ENCODE assay signal across 28 mouse cellular contexts in the genomic region with DNA sequence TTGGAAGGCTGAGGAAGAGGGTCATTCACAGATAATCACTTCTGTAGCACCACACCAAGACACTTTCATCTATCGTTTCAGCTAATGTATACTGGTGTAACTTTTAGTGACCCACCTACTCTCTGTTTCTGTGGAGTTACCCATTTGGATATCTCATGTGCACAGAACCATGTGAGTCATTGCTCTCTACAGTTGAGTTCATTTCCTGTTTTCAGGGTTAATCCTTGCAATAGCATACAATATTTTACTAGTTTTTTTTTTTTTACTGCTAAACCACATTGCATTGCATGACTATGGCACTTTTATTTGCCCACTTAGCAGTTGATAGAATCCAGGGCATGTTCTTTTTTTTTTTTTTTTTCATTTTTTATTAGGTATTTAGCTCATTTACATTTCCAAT. TPM values are rescaled to one million over a fixed set of nuclear protein-coding genes. Genes with fewer than 3 reads are reported as not detected.
DNase-seq lines count a peak whose midpoint lies in the region; ATAC-seq and TF ChIP-seq lines count a peak whose summit lies in the region.
"Had no signal": no experiment of that assay in that cellular context is flagged by ENCODE, and none has a peak within 500 bp of the region (broad histone marks: within the 10 kb centered on the region; RNA-seq: fewer than 3 reads in every experiment).

No protein-coding gene starts in this region.

- peak; percentile 37 to 50; a peak in 2 of 4 replicates for ATAC-seq in hematopoietic stem cell, adult 5-6 weeks (replicated peaks in 1 of 2; ENCODE audit: insufficient read depth in 1 of 2, low FRiP score in 2 of 2, low TSS enrichment in 1 of 2, low read depth in 1 of 2, poor library complexity in 2 of 2, severe bottlenecking in 2 of 2)
- peak; percentile 77 for ATAC-seq in megakaryocyte progenitor cell, adult 5-6 weeks (replicated peaks; ENCODE audit: poor library complexity)
- no peak for ATAC-seq in intestine, postnatal 0 days
- ATAC-seq: forebrain, embryonic 15.5 days; hindbrain, embryonic 16.5 days; intestine, embryonic 16.5 days; liver, embryonic 12.5 days; liver, postnatal 0 days had no signal

- H3K79me2 ChIP-seq in MEL (ENCODE audit: control insufficient read depth, insufficient read depth, low read length, poor library complexity) = no peaks in the 10 kb centered on the region

- peak; percentile 35 for DNase-seq in A20 (ENCODE audit: low read depth, low spot score)
- peak; percentile 63 for DNase-seq in MEL (ENCODE audit: low read depth, low spot score)
- no peak for DNase-seq in left cerebral cortex, postnatal 36 days (ENCODE audit: low spot score in 2 of 2)
- no peak for DNase-seq in embryo, embryonic 11 days
- DNase-seq in left cerebral cortex, postnatal 14 days (ENCODE audit: low spot score in 2 of 2) = no peak
- DNase-seq: adrenal gland, adult 8-10 months; cerebellum, adult 11 months; cerebellum, adult 9-10 months; cerebellum, postnatal 36 days; kidney, adult 9 months; kidney, postnatal 14 days; liver, postnatal 0 days; lung, postnatal 4 days; right cerebral cortex, postnatal 4 days; thymus, postnatal 4 days had no signal

- H3K27ac ChIP-seq in MEL (ENCODE audit: control insufficient read depth, low read depth, low read length) = peak overlapping the region; percentile 40; the same call in 1 of the 2 replicates
- no peak overlapping the region for H3K27ac ChIP-seq in intestine, postnatal 0 days (ENCODE audit: low read depth, low read length)
- H3K27ac ChIP-seq: embryonic facial prominence, embryonic 13.5 days; forebrain, embryonic 10.5 days; forebrain, embryonic 15.5 days; limb, embryonic 13.5 days; liver, embryonic 12.5 days; midbrain, embryonic 12.5 days; neural tube, embryonic 13.5 days had no signal

- H3K4me3 ChIP-seq in MEL (ENCODE audit: control insufficient read depth in 1 of 2, insufficient read depth in 1 of 2, low read depth in 2 of 2, low read length in 2 of 2) = no peak overlapping the region
- no peak overlapping the region for H3K4me3 ChIP-seq in intestine, postnatal 0 days (ENCODE audit: low read depth, low read length)
- H3K4me3 ChIP-seq: embryonic facial prominence, embryonic 13.5 days; forebrain, embryonic 10.5 days; forebrain, embryonic 15.5 days; heart, embryonic 12.5 days; limb, embryonic 13.5 days; liver, embryonic 12.5 days; midbrain, embryonic 12.5 days; neural tube, embryonic 13.5 days had no signal

- H3K9me3 ChIP-seq in MEL (replicated peaks; ENCODE audit: insufficient read depth, low read length) = no peaks in the 10 kb centered on the region
- H3K9me3 ChIP-seq in intestine, postnatal 0 days (ENCODE audit: control insufficient read depth) = no peaks in the 10 kb centered on the region
- H3K9me3 ChIP-seq: embryonic facial prominence, embryonic 13.5 days; forebrain, embryonic 10.5 days; forebrain, embryonic 15.5 days; liver, embryonic 12.5 days; midbrain, embryonic 12.5 days; neural tube, embryonic 13.5 days had no signal

- intact Hi-C loops in left cerebral cortex, postnatal 36 days (cut with DNase I) = no loop called here
- intact Hi-C loops in left cerebral cortex, postnatal 14 days (cut with DNase I) = no loop called here

- H3K9ac ChIP-seq in MEL (ENCODE audit: control insufficient read depth, low read depth, low read length, poor library complexity, severe bottlenecking) = no peak overlapping the region
- H3K9ac ChIP-seq in intestine, postnatal 0 days (ENCODE audit: low read depth, low read length) = no peak overlapping the region
- H3K9ac ChIP-seq: embryonic facial prominence, embryonic 13.5 days; forebrain, embryonic 15.5 days; heart, embryonic 12.5 days; limb, embryonic 13.5 days; liver, embryonic 12.5 days; liver, postnatal 0 days; midbrain, embryonic 12.5 days; neural tube, embryonic 13.5 days had no signal

- no peak for TF ChIP-seq RAD21 in MEL (IDR thresholded peaks at IDR 0.05; ENCODE audit: low read depth, low read length)

- WGBS in intestine, postnatal 0 days = 76% methylated on average over 1 of the region's 1 CpGs

- no peak overlapping the region for H3K4me2 ChIP-seq in intestine, postnatal 0 days (replicated peaks; ENCODE audit: low read depth)
- H3K4me2 ChIP-seq: embryonic facial prominence, embryonic 13.5 days; forebrain, embryonic 15.5 days; heart, embryonic 12.5 days; limb, embryonic 13.5 days; liver, embryonic 12.5 days; midbrain, embryonic 12.5 days; neural tube, embryonic 13.5 days had no signal

- peaks cover 0 to 4% of the 10 kb centered on the region in 2 experiments; a peak in 1 of 4 replicates for H3K4me1 ChIP-seq in MEL (ENCODE audit: control insufficient read depth in 1 of 2, insufficient read depth in 2 of 2, low read length in 2 of 2)
- H3K4me1 ChIP-seq in intestine, postnatal 0 days (replicated peaks; ENCODE audit: control insufficient read depth, insufficient read depth, low read length) = no peaks in the 10 kb centered on the region
- H3K4me1 ChIP-seq: embryonic facial prominence, embryonic 13.5 days; forebrain, embryonic 10.5 days; forebrain, embryonic 15.5 days; limb, embryonic 13.5 days; liver, embryonic 12.5 days; midbrain, embryonic 12.5 days; neural tube, embryonic 13.5 days had no signal

- TF ChIP-seq EP300 in MEL (IDR thresholded peaks at IDR 0.05; ENCODE audit: low read depth in 1 of 2, low read length in 2 of 2) = peak; percentile 78 to 79

- no peak for TF ChIP-seq CTCF in MEL (IDR thresholded peaks at IDR 0.05 in 2 of 3, conservative IDR thresholded peaks at IDR 0.05 in 1 of 3; ENCODE audit: control insufficient read depth in 1 of 3, insufficient read depth in 1 of 3, low read depth in 2 of 3, low read length in 3 of 3, poor library complexity in 1 of 3, severe bottlenecking in 1 of 3)
- TF ChIP-seq CTCF in intestine, postnatal 0 days (IDR thresholded peaks at IDR 0.05; ENCODE audit: low read depth) = no peak

- no peaks in the 10 kb centered on the region; a peak in 1 of 4 replicates for H3K36me3 ChIP-seq in MEL (ENCODE audit: control insufficient read depth in 1 of 2, insufficient read depth in 2 of 2, low read length in 2 of 2)
- H3K36me3 ChIP-seq in intestine, postnatal 0 days (ENCODE audit: control insufficient read depth, insufficient read depth) = no peaks in the 10 kb centered on the region
- H3K36me3 ChIP-seq: embryonic facial prominence, embryonic 13.5 days; forebrain, embryonic 10.5 days; forebrain, embryonic 15.5 days; heart, embryonic 12.5 days; limb, embryonic 13.5 days; liver, embryonic 12.5 days; midbrain, embryonic 12.5 days; neural tube, embryonic 13.5 days had no signal

- H3K27me3 ChIP-seq in MEL (ENCODE audit: control insufficient read depth in 1 of 2, insufficient read depth in 2 of 2, low read length in 2 of 2) = no peaks in the 10 kb centered on the region
- H3K27me3 ChIP-seq in intestine, postnatal 0 days (replicated peaks; ENCODE audit: control insufficient read depth, insufficient read depth, low read length) = no peaks in the 10 kb centered on the region
- H3K27me3 ChIP-seq: embryonic facial prominence, embryonic 13.5 days; forebrain, embryonic 15.5 days; heart, embryonic 12.5 days; limb, embryonic 13.5 days; liver, embryonic 12.5 days; midbrain, embryonic 12.5 days; neural tube, embryonic 13.5 days had no signal

- no peak for TF ChIP-seq POLR2A in MEL (IDR thresholded peaks at IDR 0.05; ENCODE audit: control insufficient read depth in 1 of 2, insufficient read depth in 1 of 2, low read depth in 1 of 2, low read length in 2 of 2, poor library complexity in 1 of 2)

TF ChIP-seq in MEL, 35 proteins besides CTCF, POLR2A, EP300 and RAD21:
- TF ChIP-seq GATA1 (IDR thresholded peaks at IDR 0.05; ENCODE audit: low read depth, low read length) = peak; percentile 35; the same call in 1 of the 2 replicates
- TF ChIP-seq ZNF384 (IDR thresholded peaks at IDR 0.05; ENCODE audit: low read depth, low read length) = peak; percentile 73
- peak; percentile 47 for TF ChIP-seq TAL1 (IDR thresholded peaks at IDR 0.05; ENCODE audit: low read length)
- no peak for TF ChIP-seq MAX (IDR thresholded peaks at IDR 0.05; ENCODE audit: low read length)
- no peak for TF ChIP-seq ETS1 (IDR thresholded peaks at IDR 0.05; ENCODE audit: low read depth, low read length)
- TF ChIP-seq TCF12 (IDR thresholded peaks at IDR 0.05; ENCODE audit: low read depth, low read length) = peak; percentile 38; the same call in 1 of the 2 replicates
- TF ChIP-seq MYB (IDR thresholded peaks at IDR 0.05; ENCODE audit: low read depth, low read length) = peak; percentile 43; the same call in 1 of the 2 replicates

RNA-seq across cellular contexts. Expression of a gene that starts 17.7 kb away (rescaled TPM):
- not detected in 2 replicates for total RNA-seq in MEL (2012; rRNA removed)
- polyA plus RNA-seq in MEL (2012; ENCODE audit: insufficient read depth in 1 of 2, insufficient read length in 2 of 2, low read depth in 1 of 2, low replicate concordance in 2 of 2, missing spikeins in 1 of 2) = not detected
- total RNA-seq in hematopoietic stem cell, adult 5-6 weeks (2017) = 0.05 TPM in 1 of 2 replicates, not detected in the other
- 0.02 TPM in 1 of 2 replicates, not detected in the other for total RNA-seq in megakaryocyte progenitor cell, adult 5-6 weeks (2015)
- 0.12 TPM in 1 of 2 replicates, not detected in the other for total RNA-seq in megakaryocyte progenitor cell, adult 5-6 weeks (2017)
- total RNA-seq in left cerebral cortex, postnatal 36 days (2021) = 10 to 100 TPM; 31.8 to 33.9 TPM
- total RNA-seq in left cerebral cortex, postnatal 14 days (2021) = 10 to 100 TPM; 12.4 to 15.2 TPM
- 0.44 and 0.61 TPM in 2 replicates for polyA plus RNA-seq in intestine, postnatal 0 days (2015; fragmentation: Nextera tagmentation; extraction: Ambion mirVana)

RNA-seq across cellular contexts. Expression of a gene that starts 48.4 kb away (rescaled TPM):
- not detected in 2 replicates for total RNA-seq in MEL (2012; rRNA removed)
- polyA plus RNA-seq in MEL (2012; ENCODE audit: insufficient read depth in 1 of 2, insufficient read length in 2 of 2, low read depth in 1 of 2, low replicate concordance in 2 of 2, missing spikeins in 1 of 2) = not detected
- 0.05 TPM in 1 of 2 replicates, not detected in the other for total RNA-seq in hematopoietic stem cell, adult 5-6 weeks (2017)
- not detected in 2 replicates for total RNA-seq in megakaryocyte progenitor cell, adult 5-6 weeks (2015)
- total RNA-seq in megakaryocyte progenitor cell, adult 5-6 weeks (2017) = not detected in 2 replicates
- 1 to 10 TPM; 4.2 TPM for total RNA-seq in left cerebral cortex, postnatal 36 days (2021)
- total RNA-seq in left cerebral cortex, postnatal 14 days (2021) = 1 to 10 TPM; 4.3 to 4.4 TPM
- 3.6 and 4.4 TPM in 2 replicates for polyA plus RNA-seq in intestine, postnatal 0 days (2015; fragmentation: Nextera tagmentation; extraction: Ambion mirVana)

Comparison
In these comparisons a context has a peak if more than half of its experiments do, and no peak if none do; other contexts are left out.
1. DNase-seq: peak in A20 (single experiment) and MEL (single experiment); none in left cerebral cortex, postnatal 36 days (0 of 2), embryo, embryonic 11 days (single experiment) and left cerebral cortex, postnatal 14 days (0 of 2).
2. RNA of a gene that starts 17.7 kb away (total RNA-seq): 31.8 to 33.9 TPM in left cerebral cortex, postnatal 36 days and 12.4 to 15.2 TPM in left cerebral cortex, postnatal 14 days; 0.02 to 0.12 TPM in megakaryocyte progenitor cell, adult 5-6 weeks, 0.05 TPM in hematopoietic stem cell, adult 5-6 weeks and not detected in MEL; every median in the first group is over 10 times any median in the second.